Mouse (Mus musculus) heart, embryonic 12.5 days (tissue): ENCODE measurements around the gene Stk11. TPM values are rescaled to one million over a fixed set of nuclear protein-coding genes. Genes with fewer than 3 reads are reported as not detected.
"Not testable (repeated sequence)": the region's sequence is repeated elsewhere in the genome, so short reads cannot be mapped to it uniquely, and the experiment has no call there.

Experiments
- ATAC-seq: fragments of 200-750 bp; cut with Nextera tagmentation; 2 replicates; pipeline ENCODE4 v1.8.0; 2017; ENCODE audit warnings: moderate TSS enrichment, moderate library complexity; ENCODE audit not compliant: insufficient number of reproducible peaks, low FRiP score
- H3K27ac ChIP-seq: fragments of 300-500 bp; sonication (generic); 2 replicates; pipeline ENCODE4 v1.5.1; 2016; ENCODE audit warnings: mild to moderate bottlenecking, moderate library complexity; ENCODE audit not compliant: poor library complexity, severe bottlenecking
- H3K27me3 ChIP-seq: fragments of 300-500 bp; sonication (generic); replicated peaks from 2 replicates; pipeline ENCODE4 v1.6.1; 2016; ENCODE audit warnings: mild to moderate bottlenecking, moderate library complexity
- H3K36me3 ChIP-seq: fragments of 300-500 bp; sonication (generic); 2 replicates; pipeline ENCODE4 v1.6.1; 2016; ENCODE audit warnings: mild to moderate bottlenecking, moderate library complexity
- H3K4me1 ChIP-seq: fragments of 300-500 bp; sonication (generic); replicated peaks from 2 replicates; pipeline ENCODE4 v1.6.1; 2016; ENCODE audit warnings: mild to moderate bottlenecking
- H3K4me2 ChIP-seq: fragments of 300-500 bp; sonication (generic); 2 replicates; pipeline ENCODE4 v1.6.1; 2016; ENCODE audit warnings: mild to moderate bottlenecking, moderate library complexity
- H3K4me3 ChIP-seq: fragments of 300-500 bp; sonication (generic); 2 replicates; pipeline ENCODE4 v1.5.1; 2016; ENCODE audit warnings: mild to moderate bottlenecking
- H3K9ac ChIP-seq: fragments of 300-500 bp; sonication (generic); 2 replicates; pipeline ENCODE4 v1.6.1; 2016; ENCODE audit warnings: mild to moderate bottlenecking, moderate library complexity
- H3K9me3 ChIP-seq: fragments of 300-500 bp; sonication (generic); replicated peaks from 2 replicates; pipeline ENCODE4 v1.6.1; 2016; ENCODE audit warnings: mild to moderate bottlenecking, moderate library complexity
- WGBS: fragments of 180-500 bp; shearing (Covaris S2); methylation state at CpG from one replicate; pipeline ENCODE4 v1.1.7; 2016; 5-methylcytosine and 5-hydroxymethylcytosine counted together
- polyA plus RNA-seq: library from polyadenylated mRNA; unstranded; fragments of >200 nt; fragmentation: Nextera tagmentation; extraction: Ambion mirVana; gene quantifications from 2 replicates; pipeline ENCODE4 v1.2.1, GENCODE M21; 2016

Gene Stk11
- polyA plus RNA-seq, 1 experiment from 2014 or later = 10.8 TPM

DNA sequence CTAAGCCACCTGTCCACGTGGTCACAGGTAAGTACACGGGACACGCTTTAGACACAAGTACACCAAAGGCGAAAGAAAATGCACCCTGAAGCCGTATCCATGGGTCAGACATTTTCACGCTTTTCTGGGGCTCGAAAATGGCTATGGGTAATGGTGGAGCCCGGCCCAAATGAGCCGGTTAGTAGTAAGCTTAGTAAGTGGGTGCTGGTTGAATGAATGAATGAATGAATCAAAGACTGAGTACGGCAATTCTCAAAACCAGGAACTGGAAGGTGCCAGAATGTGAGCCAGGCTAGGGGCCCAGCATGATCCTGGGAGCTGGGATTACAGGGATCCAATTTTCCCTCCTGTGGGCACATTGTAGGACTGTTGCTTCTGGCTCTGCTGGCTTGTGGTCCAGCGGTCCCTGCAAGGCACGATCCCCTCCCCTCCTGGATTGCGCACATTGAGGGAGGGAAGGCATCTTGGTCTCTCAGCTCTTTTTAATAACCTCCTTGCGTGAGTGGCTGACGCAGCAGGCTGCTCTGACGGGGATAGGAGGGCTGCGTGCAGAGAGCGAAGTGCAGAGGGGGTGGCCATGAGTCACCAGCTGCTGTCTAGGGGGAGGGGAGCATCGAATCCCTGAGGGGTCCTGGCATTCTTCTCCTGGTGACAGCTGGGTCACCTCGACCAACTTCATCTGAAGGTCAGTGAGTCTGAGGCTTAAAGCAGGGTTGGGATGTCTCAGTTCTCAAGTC, 50.0 kb downstream of the Stk11 start, which contains the start of gene Cirbp:
TSS of gene Cirbp (plus strand) at position 594 of the 737 bp plus-strand sequence.
- Histone ChIP-seq H3K4me2 (peak within 1 kb of the TSS; percentile 75), H3K4me3 (peak within 1 kb of the TSS; percentile 38), H3K27me3 (no peaks in the 10 kb centered on the region), H3K27ac (peak within 1 kb of the TSS; percentile 100), H3K9ac (peak within 1 kb of the TSS; percentile 62), H3K36me3 (peaks cover 10% of the 10 kb centered on the region), H3K4me1 (peaks cover 80% of the 10 kb centered on the region), H3K9me3 (no peaks in the 10 kb centered on the region)
- no peak for ATAC-seq
- WGBS = 10% methylated on average over 20 of the region's 20 CpGs

DNA sequence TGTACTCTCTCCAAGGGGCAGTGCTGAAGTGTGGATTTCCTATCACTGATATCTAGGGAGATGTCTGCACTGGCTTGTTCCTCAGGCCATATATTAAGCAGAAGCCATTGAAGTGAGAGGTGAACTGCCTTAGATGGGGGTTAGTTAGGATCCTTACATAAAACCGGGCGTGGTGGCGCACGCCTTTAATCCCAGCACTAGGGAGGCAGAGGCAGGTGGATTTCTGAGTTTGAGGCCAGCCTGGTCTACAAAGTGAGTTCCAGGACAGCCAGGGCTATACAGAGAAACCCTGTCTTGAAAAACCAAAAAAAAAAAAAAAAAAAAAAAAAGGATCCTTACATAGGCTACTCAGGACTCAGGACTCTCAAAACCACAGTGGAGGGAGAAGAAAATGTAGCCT, 50.5 kb downstream of the Stk11 start:
- Histone ChIP-seq H3K27ac (peak overlapping the region; percentile 100), H3K4me2 (peak overlapping the region; percentile 75), H3K36me3 (peaks cover 15% of the 10 kb centered on the region), H3K9ac (peak overlapping the region; percentile 51), H3K4me1 (peaks cover 76% of the 10 kb centered on the region)
- 77% methylated on average over 4 of the region's 4 CpGs for WGBS
- not testable (repeated sequence) for H3K27me3 ChIP-seq, ATAC-seq, H3K9me3 ChIP-seq, H3K4me3 ChIP-seq

GRCm38 (mm10) chr10:80167460-80168037, 51.9 kb downstream of the Stk11 start:
- Histone ChIP-seq H3K4me3 (peak overlapping the region; percentile 97), H3K36me3 (peaks cover 28% of the 10 kb centered on the region), H3K9ac (peak overlapping the region; percentile 99), H3K27ac (peak overlapping the region; percentile 100), H3K27me3 (no peaks in the 10 kb centered on the region), H3K9me3 (no peaks in the 10 kb centered on the region), H3K4me2 (peak overlapping the region; percentile 75), H3K4me1 (peaks cover 76% of the 10 kb centered on the region)
- under 1% methylated on average over 55 of the region's 55 CpGs for WGBS
- ATAC-seq = peak; percentile 92

DNA sequence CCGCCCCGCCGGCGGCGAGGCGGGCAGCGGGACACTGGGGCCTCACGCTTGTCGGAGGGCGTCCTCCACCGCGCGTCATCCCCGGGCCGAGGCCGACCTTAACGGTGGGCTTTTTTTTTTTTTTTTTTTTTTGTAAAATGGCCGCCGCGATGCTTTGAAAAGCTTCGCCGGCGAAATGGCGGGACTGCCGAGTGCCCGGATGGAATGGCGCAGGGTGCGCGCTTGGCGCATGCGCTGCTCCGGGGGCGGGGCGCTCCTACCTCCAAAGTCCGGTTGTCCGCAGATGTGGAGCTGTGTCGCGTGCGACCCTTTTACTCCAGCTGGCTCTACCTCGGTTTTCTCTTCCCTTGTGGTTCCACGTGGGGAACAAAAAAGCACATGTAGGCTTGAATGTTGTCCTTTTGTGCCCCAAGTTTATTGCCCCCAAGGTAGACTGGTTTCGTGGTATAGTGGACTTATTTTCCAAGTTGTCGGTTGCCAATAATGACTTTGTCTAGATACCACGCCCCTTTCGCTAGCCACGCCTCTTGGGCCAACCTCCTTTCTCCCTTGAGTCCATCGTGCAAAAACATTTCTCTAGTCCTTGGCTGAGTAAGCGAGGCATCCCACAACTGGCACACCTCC, 52.5 kb downstream of the Stk11 start:
- H3K27me3 ChIP-seq = no peaks in the 10 kb centered on the region
- peak; percentile 67 for ATAC-seq
- peaks cover 28% of the 10 kb centered on the region for H3K36me3 ChIP-seq
- H3K4me3 ChIP-seq = peak overlapping the region; percentile 97
- peak overlapping the region; percentile 99 for H3K9ac ChIP-seq
- H3K9me3 ChIP-seq = no peaks in the 10 kb centered on the region
- peak overlapping the region; percentile 100 for H3K27ac ChIP-seq
- WGBS = under 1% methylated on average over 47 of the region's 48 CpGs
- H3K4me2 ChIP-seq = peak overlapping the region; percentile 75
- peaks cover 72% of the 10 kb centered on the region for H3K4me1 ChIP-seq

- Histone ChIP-seq H3K27ac (peak overlapping the region; percentile 100), H3K4me3 (peak overlapping the region; percentile 97), H3K4me1 (peaks cover 63% of the 10 kb centered on the region), H3K27me3 (no peaks in the 10 kb centered on the region), H3K36me3 (peaks cover 28% of the 10 kb centered on the region), H3K4me2 (peak overlapping the region; percentile 75), H3K9me3 (no peaks in the 10 kb centered on the region), H3K9ac (peak overlapping the region; percentile 99)
- ATAC-seq = no peak
- WGBS = 67% methylated on average over 1 of the region's 1 CpGs
These were observed 53.5 kb downstream of the Stk11 start for GRCm38 (mm10) chr10:80169070-80169469.

DNA sequence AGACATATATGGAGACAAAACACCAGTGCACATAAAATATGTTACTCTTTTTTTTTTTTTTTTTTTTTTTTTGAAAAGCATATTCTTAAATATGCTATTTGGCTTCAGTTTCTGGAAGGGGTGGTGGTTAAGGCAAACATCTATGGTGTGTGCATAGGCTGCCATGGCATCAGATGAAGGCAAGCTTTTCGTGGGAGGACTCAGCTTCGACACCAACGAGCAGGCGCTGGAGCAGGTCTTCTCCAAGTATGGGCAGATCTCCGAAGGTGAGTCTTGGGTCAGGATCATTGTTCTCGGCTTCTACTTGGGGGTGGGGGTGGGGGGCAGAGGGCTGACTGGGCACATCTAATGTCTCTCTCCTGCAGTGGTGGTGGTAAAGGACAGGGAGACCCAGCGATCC, 54.0 kb downstream of the Stk11 start:
- no peaks in the 10 kb centered on the region for H3K27me3 ChIP-seq
- H3K4me2 ChIP-seq = no peak overlapping the region
- H3K4me1 ChIP-seq = peaks cover 57% of the 10 kb centered on the region
- WGBS = 91% methylated on average over 7 of the region's 7 CpGs
- H3K9ac ChIP-seq = no peak overlapping the region
- peak overlapping the region; percentile 21; the same call in 1 of the 2 replicates for H3K27ac ChIP-seq
- ATAC-seq = no peak
- H3K4me3 ChIP-seq = no peak overlapping the region
- H3K9me3 ChIP-seq = no peaks in the 10 kb centered on the region
- peaks cover 28% of the 10 kb centered on the region for H3K36me3 ChIP-seq

DNA sequence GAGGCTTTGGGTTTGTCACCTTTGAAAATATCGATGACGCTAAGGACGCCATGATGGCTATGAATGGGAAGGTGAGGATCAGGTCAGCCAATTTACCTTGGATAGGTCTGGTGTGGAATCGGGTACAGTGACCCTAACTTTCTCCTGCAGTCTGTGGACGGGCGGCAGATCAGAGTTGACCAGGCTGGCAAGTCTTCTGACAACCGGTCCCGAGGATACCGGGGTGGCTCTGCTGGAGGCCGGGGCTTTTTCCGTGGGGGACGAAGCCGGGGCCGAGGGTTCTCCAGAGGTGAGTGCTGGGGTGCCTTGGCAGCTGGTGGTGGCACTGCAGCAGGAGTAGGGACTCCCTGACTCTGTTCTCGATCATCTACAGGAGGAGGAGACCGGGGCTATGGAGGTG, 54.4 kb downstream of the Stk11 start:
- WGBS = 97% methylated on average over 16 of the region's 16 CpGs

DNA sequence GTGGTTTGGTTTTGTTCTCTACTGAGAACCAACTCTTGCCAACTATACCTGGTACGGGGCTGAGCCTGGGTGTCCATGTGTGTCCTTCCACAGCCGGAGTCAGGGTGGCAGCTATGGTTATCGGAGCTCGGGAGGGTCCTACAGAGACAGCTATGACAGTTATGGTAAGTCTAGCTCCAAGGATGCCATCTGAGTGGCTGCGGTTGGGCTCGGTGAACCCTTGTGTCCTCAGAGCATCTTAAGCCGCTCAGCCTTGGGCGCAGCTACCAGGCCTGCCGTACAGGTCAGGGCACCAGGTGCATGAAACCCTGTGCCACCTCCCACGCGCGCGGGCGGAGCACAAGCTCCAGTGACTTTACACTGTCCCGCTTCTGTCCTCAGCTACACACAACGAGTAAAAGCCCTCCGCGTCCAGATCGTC, 55.0 kb downstream of the Stk11 start:
- Histone ChIP-seq H3K9ac (peak overlapping the region; percentile 19; the same call in 1 of the 2 replicates), H3K36me3 (peaks cover 28% of the 10 kb centered on the region), H3K9me3 (no peaks in the 10 kb centered on the region), H3K27ac (no peak overlapping the region), H3K4me2 (no peak overlapping the region), H3K27me3 (no peaks in the 10 kb centered on the region), H3K4me1 (peaks cover 56% of the 10 kb centered on the region), H3K4me3 (no peak overlapping the region)
- WGBS = 95% methylated on average over 19 of the region's 19 CpGs
- ATAC-seq = no peak

More for the DNA sequence above, 54.4 kb downstream of the Stk11 start:
- Histone ChIP-seq H3K9ac (peak overlapping the region; percentile 19; the same call in 1 of the 2 replicates), H3K4me3 (no peak overlapping the region), H3K27me3 (no peaks in the 10 kb centered on the region), H3K9me3 (no peaks in the 10 kb centered on the region), H3K4me1 (peaks cover 59% of the 10 kb centered on the region), H3K27ac (peak overlapping the region; percentile 21; the same call in 1 of the 2 replicates), H3K4me2 (no peak overlapping the region), H3K36me3 (peaks cover 28% of the 10 kb centered on the region)
- no peak for ATAC-seq

- Histone ChIP-seq H3K4me1 (peaks cover 52% of the 10 kb centered on the region), H3K27ac (no peak overlapping the region), H3K4me3 (no peak overlapping the region), H3K9ac (no peak overlapping the region), H3K36me3 (peaks cover 28% of the 10 kb centered on the region), H3K9me3 (no peaks in the 10 kb centered on the region), H3K27me3 (no peaks in the 10 kb centered on the region), H3K4me2 (no peak overlapping the region)
- 89% methylated on average over 15 of the region's 15 CpGs for WGBS
- ATAC-seq = no peak
These were observed 55.6 kb downstream of the Stk11 start for GRCm38 (mm10) chr10:80171252-80171651.

GRCm38 (mm10) chr10:80171760-80172526, 56.3 kb downstream of the Stk11 start:
- H3K4me1 ChIP-seq = peaks cover 45% of the 10 kb centered on the region
- 85% methylated on average over 45 of the region's 45 CpGs for WGBS
- ATAC-seq = no peak

More at GRCm38 (mm10) chr10:80171760-80172526, 56.3 kb downstream of the Stk11 start:
- H3K9ac ChIP-seq = peak overlapping the region; percentile 58
- H3K27me3 ChIP-seq = no peaks in the 10 kb centered on the region
- H3K36me3 ChIP-seq = peaks cover 28% of the 10 kb centered on the region
- no peaks in the 10 kb centered on the region for H3K9me3 ChIP-seq
- peak overlapping the region; percentile 69 for H3K4me2 ChIP-seq
- H3K4me3 ChIP-seq = peak overlapping the region; percentile 57; the same call in 1 of the 2 replicates
- H3K27ac ChIP-seq = peak overlapping the region; percentile 80
